Mouse (Mus musculus): ENCODE measurements around the gene Limch1.

DNA sequence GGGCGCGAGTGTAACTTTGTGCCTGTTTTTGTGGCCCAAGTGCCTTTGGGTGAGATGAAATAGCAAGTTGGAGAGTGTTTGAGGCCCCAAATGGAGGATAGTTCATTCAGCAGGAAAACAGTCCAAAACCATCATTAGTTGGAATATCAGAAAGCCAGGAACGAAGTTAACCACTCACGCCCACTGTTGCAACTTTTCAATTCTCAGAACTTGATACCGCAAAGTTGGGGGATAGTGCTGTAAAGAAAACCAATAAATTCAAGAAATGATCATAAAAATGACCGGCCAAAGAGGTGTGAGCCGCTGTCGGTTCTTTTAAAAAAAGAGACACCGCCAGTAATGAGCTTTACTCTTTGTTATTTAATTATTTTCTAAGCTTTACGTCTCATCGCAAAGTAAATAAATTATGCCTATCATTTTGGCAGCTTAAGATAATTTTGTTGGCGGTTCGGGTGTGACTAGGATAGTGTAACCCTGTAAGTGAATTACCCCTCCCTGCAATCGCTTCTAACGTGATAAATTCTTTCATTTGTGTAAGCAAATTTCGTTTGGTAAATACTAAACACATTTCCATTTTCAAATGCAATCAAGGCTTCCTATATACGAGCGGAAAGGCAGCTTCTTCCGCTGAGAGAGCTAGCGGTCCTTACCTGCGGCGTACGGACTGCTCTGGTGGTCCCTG, 352.6 kb downstream of the Limch1 start:
- no peak for TF ChIP-seq CTCF (IDR thresholded peaks at IDR 0.05; ENCODE audit: low read depth)
- no peak for TF ChIP-seq EP300 (optimal IDR thresholded peaks at IDR 0.05)

Data from stomach, postnatal 0 days (tissue).